Mouse (Mus musculus) heart, adult 2 months (tissue): ENCODE results near the gene Tmtc2.

ENCODE experiments used
- CTCF ChIP-seq: fragments of 200-600 bp; IDR thresholded peaks from 2 replicates; pipeline ENCODE4 v1.8.1; 2022; ENCODE audit warnings: antibody characterized with exemption, mild to moderate bottlenecking, moderate library complexity
- EP300 ChIP-seq: fragments of 200-500 bp; IDR thresholded peaks from 2 replicates; pipeline ENCODE4 v1.6.1; 2011; ENCODE audit warnings: low read depth, low read length, control low read depth; ENCODE audit not compliant: insufficient read depth
- POLR2A ChIP-seq: fragments of 200-500 bp; IDR thresholded peaks from 2 replicates; pipeline ENCODE4 v1.6.1; 2011; ENCODE audit warnings: mild to moderate bottlenecking, low read depth, low read length, control low read depth; ENCODE audit not compliant: insufficient read depth

DNA sequence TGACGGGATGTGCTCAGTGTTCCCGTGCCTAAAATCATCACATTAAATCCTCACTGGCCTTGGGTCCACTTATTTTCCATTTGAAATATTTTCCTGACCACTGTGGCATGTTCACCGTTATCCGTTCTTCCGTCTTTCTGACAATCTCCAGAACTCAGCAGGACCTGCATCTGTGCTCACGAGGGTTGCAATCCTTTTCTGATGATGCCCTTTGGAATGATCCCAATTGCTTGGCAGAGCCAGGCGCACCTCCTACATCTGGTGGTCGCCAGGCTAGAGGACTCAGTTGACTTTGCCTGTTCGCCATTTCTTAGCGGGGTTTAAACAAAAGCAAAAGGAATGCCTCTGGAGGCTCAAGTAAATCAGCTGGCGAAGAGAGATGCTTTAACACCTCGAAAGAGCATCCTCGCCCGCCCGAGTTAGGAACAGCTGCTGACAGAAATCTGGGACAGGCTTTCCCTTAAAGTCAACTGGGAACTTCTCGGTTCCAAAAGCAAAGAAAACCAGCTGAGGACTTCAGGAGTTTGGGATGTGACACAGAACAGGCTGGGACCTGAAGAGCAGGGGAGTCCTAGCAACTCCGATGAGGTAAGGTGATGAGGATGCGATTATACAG is 96.5 kb downstream of the Tmtc2 start:
- TF ChIP-seq POLR2A, result no peak
- no peak for TF ChIP-seq CTCF
- TF ChIP-seq EP300, result no peak
